Mouse (Mus musculus) liver, adult 2 months (tissue): ENCODE results near the gene Gm11555. TPM values are rescaled to one million over a fixed set of nuclear protein-coding genes. Genes with fewer than 3 reads are reported as not detected.
"Not testable (repeated sequence)": the region's sequence is repeated elsewhere in the genome, so short reads cannot be mapped to it uniquely, and the experiment has no call there.

Experiments
- DNase-seq: peaks from one replicate; pipeline ENCODE4 v3.0.0-alpha.2; 2011; ENCODE audit warnings: low read depth, low spot score; ENCODE audit errors: extremely low read depth
- H3K27ac ChIP-seq: fragments of 200-500 bp; replicated peaks from 2 replicates; pipeline ENCODE4 v1.5.1; 2012; ENCODE audit warnings: low read depth, mild to moderate bottlenecking, control low read depth, inconsistent platforms, low read length; ENCODE audit not compliant: insufficient read depth
- H3K27me3 ChIP-seq: fragments of 200-500 bp; 2 replicates; pipeline ENCODE4 v1.6.1; 2012; ENCODE audit warnings: mild to moderate bottlenecking, moderate library complexity, low read length, inconsistent platforms; ENCODE audit not compliant: control insufficient read depth, insufficient read depth
- H3K36me3 ChIP-seq: fragments of 200-500 bp; 2 replicates; pipeline ENCODE4 v1.6.1; 2012; ENCODE audit warnings: low read length, inconsistent platforms; ENCODE audit not compliant: control insufficient read depth, insufficient read depth
- H3K4me1 ChIP-seq: fragments of 200-500 bp; 2 replicates; pipeline ENCODE4 v1.6.1; 2011; ENCODE audit warnings: low read length; ENCODE audit not compliant: control insufficient read depth, insufficient read depth
- H3K4me3 ChIP-seq: fragments of 200-500 bp; 2 replicates; pipeline ENCODE4 v1.5.1; 2011; ENCODE audit warnings: low read depth, mild to moderate bottlenecking, control low read depth, low read length, moderate library complexity; ENCODE audit not compliant: insufficient read depth
- H3K79me2 ChIP-seq: fragments of 200-500 bp; 2 replicates; pipeline ENCODE4 v1.6.1; 2012; ENCODE audit warnings: inconsistent platforms, mild to moderate bottlenecking, low read length, moderate library complexity; ENCODE audit not compliant: control insufficient read depth, insufficient read depth
- H3K9ac ChIP-seq: fragments of 200-500 bp; 2 replicates; pipeline ENCODE4 v1.6.1; 2012; ENCODE audit warnings: low read depth, mild to moderate bottlenecking, control low read depth, inconsistent platforms, low read length
- CTCF ChIP-seq: fragments of 200-500 bp; IDR thresholded peaks from 2 replicates; pipeline ENCODE4 v1.5.1; 2011; ENCODE audit warnings: low read depth, low read length, control low read depth
- POLR2A ChIP-seq: fragments of 200-500 bp; IDR thresholded peaks from 2 replicates; pipeline ENCODE4 v1.6.1; 2011; ENCODE audit warnings: low read length, control low read depth; ENCODE audit not compliant: insufficient read depth; ENCODE audit errors: extremely low read depth
- WGBS: fragments of 180-500 bp; shearing (Covaris S2); methylation state at CpG from one replicate; pipeline ENCODE4 v1.1.7; 2018; 5-methylcytosine and 5-hydroxymethylcytosine counted together
- polyA plus RNA-seq: library from polyadenylated mRNA; depleted of rRNA; stranded (reverse); fragments of >200 nt; gene quantifications from 2 replicates; pipeline ENCODE4 v1.2.3, GENCODE M21; 2012
- total RNA-seq: library from RNA; depleted of rRNA; stranded (reverse); fragments of >200 nt; gene quantifications from 2 replicates; pipeline ENCODE4 v1.2.3, GENCODE M21; 2014

Gene Gm11555
- total and polyA plus RNA-seq, 2 experiments = not detected

GRCm38 (mm10) chr11:99634653-99635134, 15.3 kb downstream of the Gm11555 start, which contains the start of gene Krtap4-2:
Gene Krtap4-2, minus strand, starts transcription at chr11:99635084.
- Histone ChIP-seq H3K36me3 (no peaks in the 10 kb centered on the region), H3K9ac (no peak within 1 kb of the TSS), H3K79me2 (no peaks in the 10 kb centered on the region), H3K4me1 (no peaks in the 10 kb centered on the region), H3K27ac (no peak within 1 kb of the TSS), H3K4me3 (no peak within 1 kb of the TSS), H3K27me3 (peaks cover 6% of the 10 kb centered on the region)
- TF ChIP-seq POLR2A = no peak
- TF ChIP-seq CTCF = no peak
- no peak for DNase-seq
- 59% methylated on average over 8 of the region's 8 CpGs for WGBS

- Histone ChIP-seq H3K27me3 (peaks cover 6% of the 10 kb centered on the region), H3K27ac (no peak overlapping the region), H3K4me1 (no peaks in the 10 kb centered on the region), H3K79me2 (no peaks in the 10 kb centered on the region), H3K4me3 (no peak overlapping the region), H3K9ac (no peak overlapping the region), H3K36me3 (no peaks in the 10 kb centered on the region)
- WGBS = 58% methylated on average over 2 of the region's 2 CpGs
- no peak for DNase-seq
- TF ChIP-seq CTCF (no peak), POLR2A (no peak)
Measured at GRCm38 (mm10) chr11:99633293-99633692, 16.7 kb downstream of the Gm11555 start.

- TF ChIP-seq CTCF (no peak), POLR2A (no peak)
- no peaks in the 10 kb centered on the region for H3K79me2 ChIP-seq
- no peak for DNase-seq
- H3K27ac ChIP-seq = no peak overlapping the region
- H3K36me3 ChIP-seq = no peaks in the 10 kb centered on the region
- peaks cover 8% of the 10 kb centered on the region for H3K27me3 ChIP-seq
- 64% methylated on average over 3 of the region's 3 CpGs for WGBS
- no peaks in the 10 kb centered on the region for H3K4me1 ChIP-seq
- H3K4me3 ChIP-seq = no peak overlapping the region
- H3K9ac ChIP-seq = no peak overlapping the region
Measured at GRCm38 (mm10) chr11:99630890-99631289, 19.1 kb downstream of the Gm11555 start.

- DNase-seq = no peak
- Histone ChIP-seq H3K79me2 (no peaks in the 10 kb centered on the region), H3K4me3 (no peak within 1 kb of the TSS), H3K36me3 (no peaks in the 10 kb centered on the region), H3K4me1 (no peaks in the 10 kb centered on the region), H3K9ac (no peak within 1 kb of the TSS), H3K27me3 (peaks cover 5% of the 10 kb centered on the region; the same call in 1 of the 2 replicates), H3K27ac (no peak within 1 kb of the TSS)
- 85% methylated on average over 4 of the region's 4 CpGs for WGBS
- no peak for TF ChIP-seq CTCF
- no peak for TF ChIP-seq POLR2A
Measured at GRCm38 (mm10) chr11:99628138-99628537, 21.9 kb downstream of the Gm11555 start, which contains the start of gene Krtap4-1. Gene Krtap4-1, minus strand, starts transcription at chr11:99628238.

GRCm38 (mm10) chr11:99620335-99620734, 29.7 kb downstream of the Gm11555 start, which contains the start of gene Gm11562:
Gene Gm11562, minus strand, starts transcription at chr11:99620435.
- 78% methylated on average over 2 of the region's 2 CpGs for WGBS
- no peak within 1 kb of the TSS for H3K9ac ChIP-seq
- H3K36me3 ChIP-seq = no peaks in the 10 kb centered on the region
- no peak for DNase-seq
- no peak within 1 kb of the TSS for H3K4me3 ChIP-seq
- H3K27me3 ChIP-seq = no peaks in the 10 kb centered on the region
- no peaks in the 10 kb centered on the region for H3K79me2 ChIP-seq
- TF ChIP-seq POLR2A (no peak), CTCF (no peak)
- no peaks in the 10 kb centered on the region for H3K4me1 ChIP-seq
- no peak within 1 kb of the TSS for H3K27ac ChIP-seq

- no peak within 1 kb of the TSS for H3K27ac ChIP-seq
- H3K79me2 ChIP-seq = no peaks in the 10 kb centered on the region
- H3K4me1 ChIP-seq = no peaks in the 10 kb centered on the region
- H3K4me3 ChIP-seq = no peak within 1 kb of the TSS
- no peaks in the 10 kb centered on the region for H3K36me3 ChIP-seq
- no peak for DNase-seq
- TF ChIP-seq CTCF (no peak), POLR2A (no peak)
- 46% methylated on average over 3 of the region's 3 CpGs for WGBS
- no peaks in the 10 kb centered on the region for H3K27me3 ChIP-seq
- H3K9ac ChIP-seq = no peak within 1 kb of the TSS
Measured at GRCm38 (mm10) chr11:99614796-99615363, 35.2 kb downstream of the Gm11555 start, which contains the start of gene Krtap2-4. Gene Krtap2-4, minus strand, starts transcription at chr11:99614846.

- 72% methylated on average over 1 of the region's 2 CpGs for WGBS
- H3K9ac ChIP-seq, H3K4me3 ChIP-seq, H3K79me2 ChIP-seq, H3K4me1 ChIP-seq, DNase-seq, H3K27ac ChIP-seq, H3K36me3 ChIP-seq, H3K27me3 ChIP-seq: not testable (repeated sequence)
Measured at GRCm38 (mm10) chr11:99610089-99610488, 39.9 kb downstream of the Gm11555 start, which contains the start of gene Gm11937. Gene Gm11937, minus strand, starts transcription at chr11:99610189.
